Mouse (Mus musculus) ES-E14 (cell line): ENCODE data around the gene Hist1h3f.
A peak's percentile ranks its signal among the peaks of the same experiment; 100 is the strongest.

Experiments used
- HCFC1 ChIP-seq: IDR thresholded peaks from 2 replicates; pipeline ENCODE4 v1.6.1; 2012; ENCODE audit warnings: low read length, inconsistent platforms, borderline replicate concordance; ENCODE audit not compliant: insufficient read depth
- ZNF384 ChIP-seq: IDR thresholded peaks from 2 replicates; pipeline ENCODE4 v1.6.1; 2012; ENCODE audit warnings: low read depth, low read length, inconsistent platforms

- no peak for TF ChIP-seq ZNF384
- peak; percentile 49; the same call in 1 of the 2 replicates for TF ChIP-seq HCFC1
Measured at GRCm38 (mm10) chr13:23543965-23544786, at the start of gene Hist1h3f.
